In the genomic region with DNA sequence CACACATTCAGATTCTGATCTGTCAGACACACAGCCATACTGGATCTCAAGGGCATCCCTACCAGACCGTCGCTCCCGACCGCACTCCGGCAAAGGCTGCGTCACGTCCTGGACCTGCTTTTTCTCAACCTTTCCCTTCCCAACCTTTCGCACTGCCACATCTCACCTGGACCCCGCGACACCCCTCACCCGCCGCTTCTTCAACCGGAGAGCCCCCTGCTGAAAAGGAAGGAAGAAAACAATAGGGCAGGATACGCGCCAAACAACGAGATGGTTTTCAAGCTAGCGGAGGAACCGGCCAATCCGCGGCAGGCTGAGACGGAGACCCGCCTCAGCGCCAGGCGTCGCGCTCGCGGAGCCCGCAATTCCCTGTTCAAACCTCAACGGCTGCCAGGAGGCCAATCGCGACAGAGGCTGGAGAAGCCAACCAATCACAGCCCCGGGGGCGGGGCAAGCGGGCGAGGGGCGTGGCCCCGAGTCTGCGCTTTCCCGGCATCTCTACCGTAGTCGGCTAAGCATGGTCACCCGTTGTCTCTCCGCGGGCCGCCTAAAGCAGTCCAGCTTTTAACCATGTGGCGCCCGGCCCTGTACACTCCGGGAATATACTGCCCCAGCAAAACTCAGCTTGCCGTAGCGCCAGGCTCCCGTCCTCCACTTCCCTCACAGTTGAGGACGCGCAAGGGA, we compare ENCODE assay signal across 8 mouse cellular contexts. TPM values are rescaled to one million over a fixed set of nuclear protein-coding genes. Genes with fewer than 3 reads are reported as not detected.
DNase-seq lines count a peak whose midpoint lies in the region; ATAC-seq and TF ChIP-seq lines count a peak whose summit lies in the region.

A gene (minus strand): TSS at position 370 of the 684 bp plus-strand sequence.
A gene (plus strand): TSS at position 470 of the 684 bp plus-strand sequence.

- H3K36me3 ChIP-seq in C2C12 (ENCODE audit: control insufficient read depth, insufficient read depth) (peaks cover 65% of the 10 kb centered on the region), myocyte (ENCODE audit: control insufficient read depth, insufficient read depth) (peaks cover 22% of the 10 kb centered on the region)
- peaks cover 73% of the 10 kb centered on the region for H3K36me3 ChIP-seq in erythroblast, embryonic 14.5 days (ENCODE audit: control insufficient read depth)
- peaks cover 30% of the 10 kb centered on the region for H3K36me3 ChIP-seq in heart, embryonic 11.5 days (ENCODE audit: control insufficient read depth, insufficient read depth, low read length)
- peaks cover 44% of the 10 kb centered on the region for H3K36me3 ChIP-seq in kidney, embryonic 16.5 days (ENCODE audit: insufficient read depth, low read length)
- H3K36me3 ChIP-seq in liver, adult 2 months (ENCODE audit: control insufficient read depth, insufficient read depth, low read length), result peaks cover 13% of the 10 kb centered on the region; the same call in 1 of the 2 replicates
- peaks cover 3% of the 10 kb centered on the region; the same call in 1 of the 2 replicates for H3K36me3 ChIP-seq in splenic B cell, adult 2 months (ENCODE audit: control insufficient read depth, insufficient read depth, low read length, poor library complexity, severe bottlenecking)

- peak; percentile 99 for DNase-seq in brain, embryonic 14.5 days (ENCODE audit: low read depth)
- DNase-seq in liver, adult 2 months (ENCODE audit: extremely low read depth, low read depth, low spot score), result peak; percentile 87
- peak; percentile 97 for DNase-seq in splenic B cell, adult 2 months (ENCODE audit: low read depth, low spot score)

- H3ac ChIP-seq in C2C12 (ENCODE audit: control insufficient read depth, insufficient read length, low read depth) (peak within 1 kb of the TSS; percentile 93), myocyte (ENCODE audit: control insufficient read depth, insufficient read length) (peak within 1 kb of the TSS; percentile 71)

- peak within 1 kb of the TSS; percentile 97 for H3K27ac ChIP-seq in heart, embryonic 11.5 days (ENCODE audit: low read depth, low read length)
- H3K27ac ChIP-seq in kidney, embryonic 16.5 days (ENCODE audit: low read length), result peak within 1 kb of the TSS; percentile 100
- peak within 1 kb of the TSS; percentile 86 for H3K27ac ChIP-seq in liver, adult 2 months (replicated peaks; ENCODE audit: insufficient read depth, low read depth, low read length)

- H3K27me3 ChIP-seq in C2C12 (ENCODE audit: control insufficient read depth, insufficient read depth, insufficient read length) (no peaks in the 10 kb centered on the region), myocyte (ENCODE audit: control insufficient read depth, insufficient read depth, insufficient read length) (no peaks in the 10 kb centered on the region)
- H3K27me3 ChIP-seq in erythroblast, embryonic 14.5 days (ENCODE audit: control insufficient read depth), result no peaks in the 10 kb centered on the region
- no peaks in the 10 kb centered on the region for H3K27me3 ChIP-seq in heart, embryonic 11.5 days (ENCODE audit: control insufficient read depth, insufficient read depth, low read length)
- H3K27me3 ChIP-seq in kidney, embryonic 16.5 days (ENCODE audit: insufficient read depth, low read length), result no peaks in the 10 kb centered on the region
- no peaks in the 10 kb centered on the region for H3K27me3 ChIP-seq in liver, adult 2 months (ENCODE audit: control insufficient read depth, insufficient read depth, low read length)
- H3K27me3 ChIP-seq in splenic B cell, adult 2 months (ENCODE audit: control insufficient read depth, insufficient read depth, low read length, poor library complexity, severe bottlenecking), result no peaks in the 10 kb centered on the region

- peak; percentile 95 for ATAC-seq in heart, embryonic 11.5 days (replicated peaks; ENCODE audit: insufficient number of reproducible peaks, low FRiP score, low TSS enrichment)
- peak; percentile 98 for ATAC-seq in kidney, embryonic 16.5 days (ENCODE audit: low FRiP score, low TSS enrichment)

- H3K79me3 ChIP-seq in C2C12 (ENCODE audit: low read depth), result peaks cover 39% of the 10 kb centered on the region

- TF ChIP-seq CTCF in C2C12 (IDR thresholded peaks at IDR 0.05; ENCODE audit: control insufficient read depth, insufficient read depth, insufficient read length), result no peak
- TF ChIP-seq CTCF in brain, embryonic 14.5 days (IDR thresholded peaks at IDR 0.05; ENCODE audit: borderline replicate concordance, extremely low read depth, insufficient read depth, insufficient read length), result no peak
- TF ChIP-seq CTCF in liver, adult 2 months (IDR thresholded peaks at IDR 0.05; ENCODE audit: low read depth, low read length), result no peak

- H3K4me3 ChIP-seq in C2C12 (ENCODE audit: insufficient read depth, poor library complexity, severe bottlenecking) (peak within 1 kb of the TSS; percentile 74), myocyte (peak within 1 kb of the TSS; percentile 92)
- peak within 1 kb of the TSS; percentile 70 for H3K4me3 ChIP-seq in erythroblast, embryonic 14.5 days (replicated peaks)
- peak within 1 kb of the TSS; percentile 71 for H3K4me3 ChIP-seq in heart, embryonic 11.5 days (ENCODE audit: low read depth, low read length)
- peak within 1 kb of the TSS; percentile 77 for H3K4me3 ChIP-seq in kidney, embryonic 16.5 days (ENCODE audit: low read length)
- peak within 1 kb of the TSS; percentile 65 for H3K4me3 ChIP-seq in liver, adult 2 months (ENCODE audit: insufficient read depth, low read depth, low read length)

- peak; percentile 51; the same call in 1 of the 2 replicates for TF ChIP-seq POLR2A in brain, embryonic 14.5 days (IDR thresholded peaks at IDR 0.05; ENCODE audit: borderline replicate concordance, extremely low read depth, insufficient read depth, insufficient read length, poor library complexity, severe bottlenecking)
- TF ChIP-seq POLR2A in liver, adult 2 months (IDR thresholded peaks at IDR 0.05; ENCODE audit: extremely low read depth, insufficient read depth, low read length), result peak; percentile 43; the same call in 1 of the 2 replicates
- peak; percentile 12 for TF ChIP-seq POLR2A in myocyte (IDR thresholded peaks at IDR 0.05; ENCODE audit: insufficient read length, low read depth)

- H3K79me2 ChIP-seq in C2C12 (ENCODE audit: control insufficient read depth, insufficient read depth) (peaks cover 71% of the 10 kb centered on the region), myocyte (ENCODE audit: control insufficient read depth, insufficient read depth) (peaks cover 57% of the 10 kb centered on the region)
- no peaks in the 10 kb centered on the region for H3K79me2 ChIP-seq in liver, adult 2 months (ENCODE audit: control insufficient read depth, insufficient read depth, low read length)

- no peaks in the 10 kb centered on the region for H3K9me3 ChIP-seq in erythroblast, embryonic 14.5 days (ENCODE audit: control insufficient read depth, low read length)
- no peaks in the 10 kb centered on the region for H3K9me3 ChIP-seq in heart, embryonic 11.5 days (replicated peaks; ENCODE audit: control insufficient read depth, low read length)
- no peaks in the 10 kb centered on the region for H3K9me3 ChIP-seq in kidney, embryonic 16.5 days (ENCODE audit: low read length)

- H3K9ac ChIP-seq in heart, embryonic 11.5 days (ENCODE audit: low read depth, low read length), result peak within 1 kb of the TSS; percentile 80
- peak within 1 kb of the TSS; percentile 92 for H3K9ac ChIP-seq in kidney, embryonic 16.5 days (replicated peaks; ENCODE audit: low read length)
- peak within 1 kb of the TSS; percentile 85 for H3K9ac ChIP-seq in liver, adult 2 months (ENCODE audit: low read depth, low read length)

- WGBS in heart, embryonic 11.5 days (ENCODE audit: insufficient replicate concordance), result under 1% methylated on average over 54 of the region's 54 CpGs
- under 1% methylated on average over 54 of the region's 54 CpGs for WGBS in kidney, embryonic 16.5 days
- WGBS in liver, adult 2 months, result under 1% methylated on average over 54 of the region's 54 CpGs

- peak within 1 kb of the TSS; percentile 65 for H3K4me2 ChIP-seq in heart, embryonic 11.5 days
- H3K4me2 ChIP-seq in kidney, embryonic 16.5 days (replicated peaks; ENCODE audit: low read depth, low read length), result peak within 1 kb of the TSS; percentile 87
- peak within 1 kb of the TSS; percentile 86 for H3K4me2 ChIP-seq in myocyte (ENCODE audit: low read depth)

- peaks cover 44% of the 10 kb centered on the region for H3K4me1 ChIP-seq in erythroblast, embryonic 14.5 days (ENCODE audit: control insufficient read depth)
- H3K4me1 ChIP-seq in heart, embryonic 11.5 days (ENCODE audit: control insufficient read depth, insufficient read depth, low read length), result peaks cover 11% of the 10 kb centered on the region
- H3K4me1 ChIP-seq in kidney, embryonic 16.5 days (ENCODE audit: insufficient read depth, low read length), result peaks cover 14% of the 10 kb centered on the region; the same call in 1 of the 2 replicates
- peaks cover 2% of the 10 kb centered on the region for H3K4me1 ChIP-seq in liver, adult 2 months (ENCODE audit: control insufficient read depth, insufficient read depth, low read length)

TF ChIP-seq in C2C12, 6 proteins besides CTCF, POLR2A, EP300 and RAD21 (continues in another document):
- TF ChIP-seq MAX (IDR thresholded peaks at IDR 0.05), result peak; percentile 16
- TF ChIP-seq FOSL1 (IDR thresholded peaks at IDR 0.05; ENCODE audit: insufficient read depth, low read length, poor library complexity, severe bottlenecking), result no peak
- TF ChIP-seq MYOG (IDR thresholded peaks at IDR 0.05; ENCODE audit: control insufficient read depth, extremely low read depth, insufficient read length), result no peak

TF ChIP-seq in myocyte, 11 proteins besides CTCF, POLR2A, EP300 and RAD21 (continues in another document):
- TF ChIP-seq MYOD1 (IDR thresholded peaks at IDR 0.05; ENCODE audit: control insufficient read depth in 1 of 3, insufficient read length in 2 of 3, low read depth in 2 of 3) (peak in 1 of 3 experiments; percentile 1), POLR2AphosphoS2 (IDR thresholded peaks at IDR 0.05; ENCODE audit: insufficient read length, low read depth) (peak; percentile 23)

RNA-seq across cellular contexts. Expression of the first gene that starts in this region (rescaled TPM):
- polyA plus RNA-seq in C2C12 (2012; fragmentation: generic; extraction: Trizol) (78.7 TPM), myocyte (2012; fragmentation: generic; extraction: Trizol) (34.7 TPM)
- polyA plus RNA-seq in brain, embryonic 14.5 days (2012; rRNA removed), result 169 and 213 TPM in 2 replicates
- 78.5 and 98.6 TPM in 2 replicates for polyA plus RNA-seq in erythroblast, embryonic 14.5 days (2012)
- polyA plus RNA-seq in heart, embryonic 11.5 days (2014; fragmentation: Nextera tagmentation; extraction: Ambion mirVana), result 82.3 and 84.0 TPM in 2 replicates
- 151 and 163 TPM in 2 replicates for polyA plus RNA-seq in kidney, embryonic 16.5 days (2015; fragmentation: Nextera tagmentation; extraction: Ambion mirVana)
- 2.4 and 4.6 TPM in 2 replicates for total RNA-seq in liver, adult 2 months (2014; rRNA removed)
- polyA plus RNA-seq in liver, adult 2 months (2012; rRNA removed), result 3.5 and 5.3 TPM in 2 replicates

RNA-seq across cellular contexts. Expression of the second gene that starts in this region (rescaled TPM):
- 147 TPM for polyA plus RNA-seq in C2C12 (2012; fragmentation: generic; extraction: Trizol)
- 48.9 and 54.4 TPM in 2 replicates for polyA plus RNA-seq in brain, embryonic 14.5 days (2012; rRNA removed)
- polyA plus RNA-seq in erythroblast, embryonic 14.5 days (2012), result 18.9 and 22.8 TPM in 2 replicates
- 226 and 234 TPM in 2 replicates for polyA plus RNA-seq in heart, embryonic 11.5 days (2014; fragmentation: Nextera tagmentation; extraction: Ambion mirVana)
- polyA plus RNA-seq in kidney, embryonic 16.5 days (2015; fragmentation: Nextera tagmentation; extraction: Ambion mirVana), result 213 and 228 TPM in 2 replicates
- 43.0 and 44.0 TPM in 2 replicates for total RNA-seq in liver, adult 2 months (2014; rRNA removed)
- 69.8 and 72.4 TPM in 2 replicates for polyA plus RNA-seq in liver, adult 2 months (2012; rRNA removed)
- polyA plus RNA-seq in myocyte (2012; fragmentation: generic; extraction: Trizol), result 132 TPM

Comparison
In these comparisons a context has a peak if more than half of its experiments do, and no peak if none do; other contexts are left out.
1. Peak in every context shown above with its lines: DNase-seq, ATAC-seq, H3K4me3 ChIP-seq and H3K27ac ChIP-seq.